Mouse (Mus musculus): ENCODE results near the gene Snai1. TPM values are rescaled to one million over a fixed set of nuclear protein-coding genes. Genes with fewer than 3 reads are reported as not detected.
A peak's percentile ranks its signal among the peaks of the same experiment; 100 is the strongest.

Gene Snai1
- polyA plus RNA-seq, 1 experiment from 2014 or later: 14.6 TPM

DNA sequence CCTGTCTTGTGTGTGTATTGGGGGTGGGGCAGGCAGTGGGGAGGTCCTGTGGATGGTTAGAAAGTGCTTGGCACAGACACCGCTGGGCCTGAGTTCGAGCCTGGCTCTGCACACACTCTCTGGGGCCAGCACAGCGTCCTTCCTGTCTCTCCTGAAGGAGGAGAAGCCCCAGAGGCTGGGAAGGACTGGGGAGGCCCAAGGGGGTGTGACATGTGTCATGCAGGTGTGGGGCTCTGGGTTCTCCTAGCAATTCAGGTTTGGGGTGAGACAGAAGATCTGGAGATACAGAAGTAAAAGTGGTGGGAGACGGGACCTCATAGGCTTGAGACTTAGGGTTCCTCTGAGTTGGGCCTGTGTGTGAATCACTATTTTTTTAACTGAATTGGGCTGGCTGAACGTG, 25.0 kb downstream of the Snai1 start:
- Histone ChIP-seq H3K4me3 (replicated peaks) (no peak overlapping the region), H3K4me2 (no peak overlapping the region), H3K36me3 (replicated peaks) (no peaks in the 10 kb centered on the region), H3K9me3 (no peaks in the 10 kb centered on the region), H3K27ac (0 out of 2 replicates have a peak overlapping the region, but pooled peaks have one; percentile 25), H3K27me3 (peaks cover 19% of the 10 kb centered on the region), H3K4me1 (peaks cover 38% of the 10 kb centered on the region), H3K9ac (no peak overlapping the region)
- ATAC-seq (ENCODE audit: low FRiP score): no peak
- WGBS: 82% methylated on average over 5 of the region's 5 CpGs

DNA sequence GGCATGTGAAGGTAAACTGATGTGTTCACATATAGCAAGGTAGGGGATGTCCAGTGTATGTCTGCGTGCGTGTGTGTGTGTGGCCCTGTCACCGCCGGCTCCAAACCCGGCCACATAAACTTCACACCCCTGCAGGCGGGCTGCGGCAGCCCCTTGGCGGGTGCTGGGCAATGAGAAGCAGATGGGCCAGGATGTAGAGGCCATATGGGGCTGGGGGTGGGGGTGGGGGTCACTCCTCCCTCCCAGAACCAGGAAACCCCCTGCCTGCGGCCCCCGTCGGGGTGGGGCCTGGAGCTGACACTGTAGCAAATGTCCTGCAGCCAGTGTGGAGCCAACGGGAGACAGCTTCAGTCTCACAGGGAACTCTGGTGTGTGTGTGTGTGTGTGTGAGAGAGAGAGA, 25.7 kb downstream of the Snai1 start:
- Histone ChIP-seq H3K4me1 (peaks cover 38% of the 10 kb centered on the region), H3K9me3 (no peaks in the 10 kb centered on the region), H3K4me3 (replicated peaks) (no peak overlapping the region), H3K4me2 (no peak overlapping the region), H3K36me3 (replicated peaks) (no peaks in the 10 kb centered on the region), H3K27me3 (peaks cover 19% of the 10 kb centered on the region), H3K27ac (0 out of 2 replicates have a peak overlapping the region, but pooled peaks have one; percentile 25), H3K9ac (no peak overlapping the region)
- no peak; the same call in 1 of the 2 replicates for ATAC-seq (ENCODE audit: low FRiP score)
- 58% methylated on average over 12 of the region's 12 CpGs for whole genome bisulfite sequencing

DNA sequence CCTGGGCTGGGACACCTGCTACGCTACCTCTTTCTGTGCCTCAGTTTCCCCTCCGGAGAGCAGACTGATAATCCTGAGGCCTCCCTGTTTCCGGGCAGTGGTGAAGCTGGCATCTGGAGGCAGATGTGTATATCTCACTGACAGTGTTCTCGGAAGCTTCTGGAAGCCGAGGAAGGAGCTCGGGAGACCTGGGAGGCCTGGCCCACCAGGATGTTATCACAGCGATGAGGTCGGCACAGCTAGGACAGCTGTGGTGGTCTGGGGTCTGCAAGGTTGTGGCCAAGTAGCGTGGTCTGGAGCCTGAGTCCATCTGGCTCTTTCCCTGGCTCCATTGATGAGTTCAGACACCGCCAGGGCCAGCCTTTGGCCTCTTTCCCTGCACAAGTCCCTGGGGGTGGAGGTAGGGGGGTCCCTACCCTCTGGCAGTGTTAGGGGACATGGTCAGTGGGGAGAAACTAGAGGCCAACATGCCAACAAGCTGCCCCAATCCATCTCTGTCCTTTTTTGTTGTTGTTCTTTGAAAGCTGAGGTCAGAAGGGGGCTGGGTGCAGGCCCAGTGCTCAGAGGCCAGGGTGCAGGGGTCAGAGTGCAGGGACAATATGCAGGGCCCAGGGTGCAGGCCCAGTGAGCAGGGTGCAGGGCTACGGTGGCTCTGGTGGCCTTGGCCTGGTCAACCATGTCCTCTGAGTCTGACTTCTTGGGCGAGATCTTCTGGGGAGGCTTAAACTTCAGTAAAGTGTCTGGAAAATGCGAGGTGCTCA, 26.7 kb downstream of the Snai1 start:
- H3K4me2 ChIP-seq: no peak overlapping the region
- peaks cover 31% of the 10 kb centered on the region for H3K4me1 ChIP-seq
- no peaks in the 10 kb centered on the region for H3K36me3 ChIP-seq (replicated peaks)
- 86% methylated on average over 13 of the region's 13 CpGs for WGBS
- H3K4me3 ChIP-seq (replicated peaks): no peak overlapping the region
- no peak overlapping the region for H3K27ac ChIP-seq
- ATAC-seq (ENCODE audit: low FRiP score): no peak
- no peaks in the 10 kb centered on the region for H3K9me3 ChIP-seq
- no peak overlapping the region for H3K9ac ChIP-seq
- H3K27me3 ChIP-seq: peaks cover 13% of the 10 kb centered on the region

DNA sequence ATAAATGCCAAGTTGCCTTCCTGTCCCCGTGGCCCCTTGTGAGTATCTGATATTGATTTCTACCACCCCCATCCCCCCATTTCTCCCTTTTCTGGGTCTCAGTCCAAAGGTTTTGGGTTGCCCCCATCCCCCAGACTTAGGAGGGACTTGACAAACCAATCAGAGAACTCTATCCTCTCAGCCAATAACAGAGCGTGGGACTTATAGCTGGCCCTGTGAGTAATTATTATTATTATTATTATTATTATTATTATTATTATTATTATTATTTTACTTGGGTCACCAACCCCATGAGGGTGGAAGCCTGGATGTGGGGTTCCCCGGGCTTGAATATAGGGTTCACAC, 27.3 kb downstream of the Snai1 start:
- Histone ChIP-seq H3K27ac (no peak overlapping the region), H3K4me2 (no peak overlapping the region), H3K4me1 (peaks cover 25% of the 10 kb centered on the region), H3K9ac (no peak overlapping the region), H3K36me3 (replicated peaks) (no peaks in the 10 kb centered on the region), H3K4me3 (replicated peaks) (no peak overlapping the region), H3K9me3 (no peaks in the 10 kb centered on the region), H3K27me3 (peaks cover 8% of the 10 kb centered on the region; the same call in 1 of the 2 replicates)
- 90% methylated on average over 3 of the region's 3 CpGs for WGBS
- no peak for ATAC-seq (ENCODE audit: low FRiP score)

DNA sequence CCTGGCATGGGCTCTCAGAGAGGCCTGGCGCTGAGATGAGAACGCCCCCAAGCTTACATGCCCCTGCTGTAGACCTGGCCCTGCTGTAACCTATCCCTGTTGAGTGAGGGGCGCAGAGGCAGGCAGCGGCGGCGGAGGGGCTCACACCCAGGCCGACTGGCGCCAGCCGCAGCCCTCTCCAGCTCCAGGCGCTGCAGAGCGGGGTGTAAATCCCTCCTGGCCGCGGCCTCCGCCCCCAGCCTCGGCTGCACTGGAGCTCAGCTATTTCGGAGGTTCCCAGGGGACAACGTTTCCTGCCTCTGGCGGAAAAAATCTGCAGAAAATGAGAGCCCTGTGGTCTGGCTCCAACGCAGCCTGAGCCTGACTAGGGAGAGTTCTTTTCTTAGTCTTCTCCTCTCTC, 27.7 kb downstream of the Snai1 start:
- Histone ChIP-seq H3K4me2 (no peak overlapping the region), H3K27ac (peak overlapping the region; percentile 59; the same call in 1 of the 2 replicates), H3K4me1 (peaks cover 24% of the 10 kb centered on the region), H3K36me3 (replicated peaks) (no peaks in the 10 kb centered on the region), H3K9me3 (no peaks in the 10 kb centered on the region), H3K4me3 (replicated peaks) (no peak overlapping the region), H3K9ac (peak overlapping the region; percentile 29; the same call in 1 of the 2 replicates), H3K27me3 (peaks cover 5% of the 10 kb centered on the region; the same call in 1 of the 2 replicates)
- no peak for ATAC-seq (ENCODE audit: low FRiP score)
- WGBS: 28% methylated on average over 19 of the region's 19 CpGs

DNA sequence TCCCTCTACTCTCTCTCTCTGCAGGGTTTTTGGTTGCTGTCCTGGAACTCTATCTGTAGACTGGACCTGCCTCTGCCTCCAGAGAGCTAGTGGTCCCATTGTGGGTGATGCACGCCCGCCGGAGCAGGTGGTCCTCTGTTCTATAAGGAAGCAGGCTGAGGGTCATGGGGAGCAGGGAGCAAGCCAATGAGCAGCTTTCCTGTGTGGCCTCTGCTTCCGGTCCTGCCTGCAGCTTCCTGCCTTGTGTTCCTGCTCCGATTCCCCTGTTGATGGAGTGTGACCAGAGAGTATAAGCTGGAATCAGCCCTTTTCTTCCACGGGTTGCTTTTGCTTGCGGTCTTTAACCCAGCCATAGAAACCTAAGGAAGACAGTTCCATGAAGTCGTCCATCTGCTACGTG, 30.1 kb downstream of the Snai1 start:
- peaks cover 24% of the 10 kb centered on the region for H3K4me1 ChIP-seq
- WGBS: 86% methylated on average over 9 of the region's 9 CpGs
- no peak overlapping the region for H3K4me3 ChIP-seq (replicated peaks)
- H3K27ac ChIP-seq: no peak overlapping the region
- H3K36me3 ChIP-seq (replicated peaks): no peaks in the 10 kb centered on the region
- H3K9ac ChIP-seq: no peak overlapping the region
- no peak overlapping the region for H3K4me2 ChIP-seq
- H3K9me3 ChIP-seq: no peaks in the 10 kb centered on the region
- no peak for ATAC-seq (ENCODE audit: low FRiP score)
- H3K27me3 ChIP-seq: no peaks in the 10 kb centered on the region; the same call in 1 of the 2 replicates

DNA sequence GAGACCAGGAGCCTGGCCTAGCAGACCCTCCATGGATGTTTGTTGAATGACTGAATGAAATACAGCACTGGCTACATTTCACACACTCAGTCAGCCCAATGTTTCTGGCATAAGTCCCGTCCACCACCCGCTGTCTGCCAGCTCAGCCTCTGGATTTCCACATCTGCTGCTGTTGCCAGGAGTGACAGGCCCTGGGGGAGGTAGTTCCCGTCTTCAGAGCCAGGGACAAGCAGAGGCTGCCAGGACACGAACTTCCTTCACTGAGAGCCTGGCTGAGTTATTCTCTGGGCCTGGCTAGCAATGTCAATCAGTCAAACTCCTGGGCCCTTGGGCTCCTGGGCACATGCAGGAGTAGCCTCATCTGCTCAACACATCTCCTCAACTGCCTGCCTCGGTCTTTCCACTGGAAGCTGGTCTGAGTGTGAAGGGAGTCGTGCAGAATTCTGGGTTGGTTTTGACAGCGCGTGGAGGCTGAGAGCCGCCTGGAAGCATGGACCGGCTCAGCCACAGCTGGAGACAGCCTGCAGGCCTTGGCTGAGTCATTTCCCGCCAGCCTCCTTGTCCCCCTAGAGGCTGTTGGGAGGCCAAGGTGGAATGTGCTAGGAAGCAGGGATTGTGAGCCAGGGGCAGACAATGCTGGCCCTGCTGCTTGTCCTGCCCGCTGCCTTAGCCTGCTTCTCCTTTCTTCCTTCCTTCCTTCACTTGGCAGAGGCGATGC, 32.1 kb downstream of the Snai1 start:
- no peak overlapping the region for H3K27ac ChIP-seq
- no peak overlapping the region for H3K9ac ChIP-seq
- H3K36me3 ChIP-seq (replicated peaks): no peaks in the 10 kb centered on the region
- ATAC-seq (ENCODE audit: low FRiP score): no peak
- H3K27me3 ChIP-seq: no peaks in the 10 kb centered on the region
- no peaks in the 10 kb centered on the region for H3K9me3 ChIP-seq
- peaks cover 9% of the 10 kb centered on the region for H3K4me1 ChIP-seq
- H3K4me2 ChIP-seq: no peak overlapping the region
- 76% methylated on average over 13 of the region's 13 CpGs for WGBS
- no peak overlapping the region for H3K4me3 ChIP-seq (replicated peaks)

DNA sequence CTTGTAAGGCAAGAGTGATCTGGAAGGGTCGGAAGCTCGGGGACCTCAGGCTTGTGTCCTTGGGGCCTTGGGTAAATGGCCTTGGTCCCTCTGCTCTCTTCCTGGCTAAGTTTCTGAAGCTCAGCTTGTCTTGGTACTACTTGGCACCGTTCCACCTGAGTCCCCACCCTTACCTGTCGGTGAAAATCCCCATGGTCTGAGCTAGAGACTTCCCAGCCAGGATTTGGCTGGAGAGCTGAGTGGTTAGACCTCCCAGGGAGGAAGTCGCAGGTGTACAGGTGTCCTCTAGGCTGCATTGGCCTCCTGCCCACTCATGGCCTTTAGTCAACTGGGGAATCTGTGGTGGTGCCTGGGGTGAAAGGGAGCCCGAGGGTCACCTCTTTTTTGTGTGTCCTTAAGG, 32.8 kb downstream of the Snai1 start:
- no peak overlapping the region for H3K4me3 ChIP-seq (replicated peaks)
- no peak overlapping the region for H3K27ac ChIP-seq
- ATAC-seq (ENCODE audit: low FRiP score): no peak
- H3K27me3 ChIP-seq: no peaks in the 10 kb centered on the region
- H3K4me2 ChIP-seq: no peak overlapping the region
- peaks cover 2% of the 10 kb centered on the region for H3K4me1 ChIP-seq
- WGBS: 92% methylated on average over 6 of the region's 6 CpGs
- no peaks in the 10 kb centered on the region for H3K36me3 ChIP-seq (replicated peaks)
- no peaks in the 10 kb centered on the region for H3K9me3 ChIP-seq
- H3K9ac ChIP-seq: no peak overlapping the region

DNA sequence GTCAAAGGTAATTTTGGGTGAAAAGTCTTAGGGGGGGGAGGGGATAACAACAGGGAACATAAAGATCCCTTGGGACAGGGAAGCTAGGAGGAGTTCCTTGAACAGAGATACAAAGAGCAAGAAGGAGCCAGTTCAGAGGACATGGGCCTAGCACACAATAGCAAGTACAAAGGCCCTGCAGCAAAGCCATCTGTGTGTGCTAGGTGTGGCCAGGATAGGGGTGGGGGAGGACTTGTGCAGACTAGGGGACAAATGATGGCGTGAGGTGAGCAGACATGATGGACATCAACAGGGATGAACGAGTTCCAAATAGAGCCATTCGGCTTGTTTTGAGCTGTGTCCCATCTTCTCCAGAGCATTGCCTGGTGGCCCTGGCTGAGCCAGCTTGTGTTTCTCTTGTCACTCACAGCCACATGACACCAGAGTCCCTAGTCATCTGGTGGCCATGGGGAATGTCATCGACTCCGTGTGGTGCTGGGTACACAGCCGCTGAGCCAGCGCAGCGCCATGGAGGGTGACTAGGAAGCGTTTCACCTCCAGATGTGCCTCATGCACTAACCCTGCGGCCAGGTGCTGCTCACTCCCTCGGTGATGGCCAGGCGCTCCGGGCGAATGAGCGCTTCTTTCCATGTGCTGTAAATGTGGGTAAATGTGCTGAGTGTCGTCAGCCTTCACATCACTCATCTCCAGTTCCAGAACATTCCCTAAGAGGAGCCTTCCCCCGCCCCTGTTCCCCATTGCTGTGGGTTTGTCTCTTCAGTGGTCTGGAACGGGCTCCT, 33.6 kb downstream of the Snai1 start:
- Histone ChIP-seq H3K27me3 (no peaks in the 10 kb centered on the region), H3K36me3 (replicated peaks) (no peaks in the 10 kb centered on the region), H3K27ac (no peak overlapping the region), H3K4me2 (no peak overlapping the region), H3K4me3 (replicated peaks) (no peak overlapping the region), H3K4me1 (no peaks in the 10 kb centered on the region), H3K9ac (no peak overlapping the region), H3K9me3 (no peaks in the 10 kb centered on the region)
- ATAC-seq (ENCODE audit: low FRiP score): no peak
- 90% methylated on average over 18 of the region's 18 CpGs for WGBS

DNA sequence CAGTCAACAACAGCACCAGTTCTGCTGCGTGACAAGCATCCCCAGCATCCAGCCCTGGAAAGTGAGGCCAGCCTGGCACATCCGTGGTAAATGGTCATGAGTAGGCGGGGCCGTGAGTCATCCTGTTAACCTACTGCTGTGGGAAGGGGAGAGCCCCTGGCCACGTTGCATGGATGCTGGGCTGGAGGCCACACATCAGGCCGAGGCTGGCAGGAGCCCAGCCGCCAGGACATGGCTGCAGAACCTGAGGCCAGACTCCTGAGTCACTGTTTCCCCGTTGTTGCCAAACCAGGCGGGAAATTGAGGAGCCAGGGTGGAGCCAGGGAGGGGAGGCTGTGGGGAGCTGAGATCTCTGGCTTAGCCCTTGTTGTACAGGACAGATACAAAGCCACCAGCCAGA, 36.8 kb downstream of the Snai1 start:
- H3K27me3 ChIP-seq: no peaks in the 10 kb centered on the region
- 63% methylated on average over 9 of the region's 9 CpGs for WGBS
- H3K9ac ChIP-seq: no peak overlapping the region
- H3K27ac ChIP-seq: no peak overlapping the region
- no peaks in the 10 kb centered on the region for H3K36me3 ChIP-seq (replicated peaks)
- ATAC-seq (ENCODE audit: low FRiP score): no peak
- H3K4me1 ChIP-seq: peaks cover 6% of the 10 kb centered on the region; the same call in 1 of the 2 replicates
- H3K9me3 ChIP-seq: no peaks in the 10 kb centered on the region
- H3K4me2 ChIP-seq: no peak overlapping the region
- no peak overlapping the region for H3K4me3 ChIP-seq (replicated peaks)

DNA sequence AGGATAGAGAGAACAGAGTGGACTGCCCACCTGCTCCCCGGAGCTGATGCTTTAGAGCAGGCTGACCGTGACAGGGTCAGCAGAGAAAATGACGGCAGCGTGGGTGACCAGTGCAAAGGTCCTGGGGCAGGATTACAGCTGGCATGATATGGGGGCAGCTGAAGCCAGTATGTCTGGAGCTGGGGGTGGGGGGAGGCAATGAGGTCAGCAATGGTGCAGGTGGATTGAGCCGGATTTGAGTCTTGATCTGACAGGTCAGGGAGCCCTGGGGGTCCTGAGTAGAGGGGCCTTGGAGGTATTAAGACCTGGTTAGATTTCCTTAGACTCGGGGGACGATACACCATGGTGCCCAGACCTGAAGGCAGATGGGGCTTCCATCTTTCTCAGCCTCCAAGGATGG, 37.6 kb downstream of the Snai1 start:
- H3K36me3 ChIP-seq (replicated peaks): no peaks in the 10 kb centered on the region
- H3K27ac ChIP-seq: no peak overlapping the region
- no peak overlapping the region for H3K9ac ChIP-seq
- no peak for ATAC-seq (ENCODE audit: low FRiP score)
- no peak overlapping the region for H3K4me3 ChIP-seq (replicated peaks)
- H3K4me2 ChIP-seq: no peak overlapping the region
- H3K27me3 ChIP-seq: no peaks in the 10 kb centered on the region
- WGBS: 88% methylated on average over 7 of the region's 7 CpGs
- no peaks in the 10 kb centered on the region for H3K9me3 ChIP-seq
- peaks cover 6% of the 10 kb centered on the region; the same call in 1 of the 2 replicates for H3K4me1 ChIP-seq

DNA sequence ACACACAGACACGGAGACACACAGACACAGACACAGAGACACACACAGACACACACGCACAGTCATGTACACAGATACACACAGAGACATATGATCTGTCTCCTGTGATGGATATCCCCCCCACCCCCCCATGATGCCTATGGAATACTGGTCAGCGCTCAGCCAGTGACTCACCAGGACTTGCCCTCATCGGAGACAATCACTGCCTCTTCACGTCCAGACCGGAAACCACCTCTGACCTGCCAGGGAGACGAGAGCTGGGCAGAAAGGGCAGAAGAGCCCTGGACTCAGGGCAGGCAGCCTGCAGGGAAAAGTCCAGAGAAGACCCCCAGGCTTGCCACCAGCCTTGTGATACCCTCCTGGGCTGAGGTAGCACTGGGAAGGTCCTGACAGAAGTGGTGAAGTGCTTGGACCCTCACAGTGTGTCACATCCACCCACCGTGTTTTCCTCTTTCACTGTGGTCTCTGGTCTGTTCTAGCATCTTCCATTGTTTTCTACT, 38.2 kb downstream of the Snai1 start:
- no peak for ATAC-seq (ENCODE audit: low FRiP score)
- no peaks in the 10 kb centered on the region for H3K36me3 ChIP-seq (replicated peaks)
- H3K9ac ChIP-seq: no peak overlapping the region
- H3K27me3 ChIP-seq: no peaks in the 10 kb centered on the region
- no peaks in the 10 kb centered on the region for H3K9me3 ChIP-seq
- no peak overlapping the region for H3K4me2 ChIP-seq
- H3K4me3 ChIP-seq (replicated peaks): no peak overlapping the region
- H3K4me1 ChIP-seq: peaks cover 6% of the 10 kb centered on the region; the same call in 1 of the 2 replicates
- no peak overlapping the region for H3K27ac ChIP-seq
- 86% methylated on average over 8 of the region's 8 CpGs for WGBS

Data from forebrain, embryonic 12.5 days (tissue).